Mouse (Mus musculus) stomach, postnatal 0 days (tissue): ENCODE results near the gene Cd37.

Source experiments
- CTCF ChIP-seq: IDR thresholded peaks from 2 replicates; pipeline ENCODE4 v1.5.1; 2016; ENCODE audit warnings: antibody characterized with exemption, low read depth, mild to moderate bottlenecking, moderate library complexity
- EP300 ChIP-seq: optimal IDR thresholded peaks from 2 replicates; pipeline ENCODE3; 2016; ENCODE audit warnings: antibody characterized with exemption

DNA sequence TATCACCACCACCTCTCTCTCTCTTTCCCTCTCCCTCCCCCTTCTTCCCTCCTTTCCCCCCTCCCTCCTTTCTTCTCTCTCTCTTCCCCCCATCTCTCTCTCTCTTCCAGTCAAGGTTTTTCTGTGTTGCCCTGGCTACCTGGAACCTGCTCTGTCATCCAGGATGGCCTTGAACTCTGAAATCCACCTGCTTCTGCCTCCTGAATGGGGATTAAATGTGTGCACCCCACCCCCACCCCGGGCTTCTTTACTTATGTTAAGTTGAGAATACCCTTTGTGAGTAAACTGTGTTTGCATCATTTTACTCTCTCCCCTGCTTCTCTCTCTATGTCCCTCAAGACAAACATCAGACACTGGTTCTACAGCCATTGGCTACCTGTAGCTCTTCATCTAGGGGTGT lies 26.6 kb upstream of the Cd37 start:
- no peak for TF ChIP-seq CTCF
- TF ChIP-seq EP300 = no peak
